Mouse (Mus musculus) brain, embryonic 14.5 days (tissue): ENCODE results near the gene Cend1. TPM values are rescaled to one million over a fixed set of nuclear protein-coding genes. Genes with fewer than 3 reads are reported as not detected.
A peak's percentile ranks its signal among the peaks of the same experiment; 100 is the strongest.

ENCODE experiments used
- DNase-seq: peaks from one replicate; pipeline ENCODE4 v3.0.0-alpha.2; 2011; ENCODE audit warnings: low read depth
- CTCF ChIP-seq: fragments of 200-500 bp; IDR thresholded peaks from 2 replicates; pipeline ENCODE4 v1.5.1; 2012; ENCODE audit warnings: inconsistent platforms, mild to moderate bottlenecking, moderate library complexity, borderline replicate concordance; ENCODE audit not compliant: insufficient read depth, insufficient read length; ENCODE audit errors: extremely low read depth
- POLR2A ChIP-seq: fragments of 200-500 bp; IDR thresholded peaks from 2 replicates; pipeline ENCODE4 v1.6.1; 2012; ENCODE audit warnings: mild to moderate bottlenecking, inconsistent platforms, borderline replicate concordance; ENCODE audit not compliant: poor library complexity, insufficient read depth, insufficient read length, severe bottlenecking; ENCODE audit errors: extremely low read depth
- polyA plus RNA-seq: library from polyadenylated mRNA; depleted of rRNA; stranded (reverse); fragments of >200 nt; gene quantifications from 2 replicates; pipeline ENCODE4 v1.2.3, GENCODE M21; 2012

The Cend1 gene
- polyA plus RNA-seq, 1 experiment, result 54.4 TPM

- DNase-seq, result no peak
- TF ChIP-seq CTCF, result no peak
- no peak for TF ChIP-seq POLR2A
Observed at GRCm38 (mm10) chr7:141470637-141470944, 41.3 kb upstream of the Cend1 start.

- no peak for DNase-seq
- TF ChIP-seq POLR2A (no peak), CTCF (no peak)
Observed at GRCm38 (mm10) chr7:141469901-141470636, 40.8 kb upstream of the Cend1 start.

- TF ChIP-seq CTCF (no peak), POLR2A (no peak)
- DNase-seq, result no peak
Observed at GRCm38 (mm10) chr7:141469352-141469751, 40.1 kb upstream of the Cend1 start.

GRCm38 (mm10) chr7:141468522-141469211, 39.4 kb upstream of the Cend1 start:
- peak; percentile 91 for DNase-seq
- no peak; the same call in 1 of the 2 replicates for TF ChIP-seq POLR2A
- TF ChIP-seq CTCF, result peak; percentile 50; the same call in 1 of the 2 replicates

GRCm38 (mm10) chr7:141468164-141468521, 38.9 kb upstream of the Cend1 start:
- TF ChIP-seq POLR2A, result no peak
- no peak for TF ChIP-seq CTCF
- DNase-seq, result peak; percentile 37

GRCm38 (mm10) chr7:141467230-141468030, 38.1 kb upstream of the Cend1 start, which contains the start of gene Cd151:
Cd151 (plus strand) TSS chr7:141467392.
- no peak for TF ChIP-seq CTCF
- TF ChIP-seq POLR2A, result peak; percentile 21; the same call in 1 of the 2 replicates
- DNase-seq, result peak; percentile 87

GRCm38 (mm10) chr7:141466607-141467148, 37.4 kb upstream of the Cend1 start:
- TF ChIP-seq CTCF (no peak), POLR2A (no peak)
- DNase-seq, result no peak

GRCm38 (mm10) chr7:141466045-141466394, 36.7 kb upstream of the Cend1 start:
- no peak for DNase-seq

GRCm38 (mm10) chr7:141465388-141466044, 36.2 kb upstream of the Cend1 start:
- DNase-seq, result no peak
- TF ChIP-seq CTCF, result no peak
- no peak for TF ChIP-seq POLR2A

More at GRCm38 (mm10) chr7:141466045-141466394, 36.7 kb upstream of the Cend1 start:
- TF ChIP-seq POLR2A (no peak), CTCF (no peak)

- no peak for DNase-seq
- TF ChIP-seq POLR2A (no peak), CTCF (no peak)
Observed at GRCm38 (mm10) chr7:141464603-141465201, 35.4 kb upstream of the Cend1 start.

GRCm38 (mm10) chr7:141463824-141464602, 34.7 kb upstream of the Cend1 start:
- no peak for DNase-seq
- no peak for TF ChIP-seq POLR2A
- TF ChIP-seq CTCF, result no peak
